Mouse (Mus musculus) small intestine, adult 2 months (tissue): ENCODE results near the gene Hcfc2. TPM values are rescaled to one million over a fixed set of nuclear protein-coding genes. Genes with fewer than 3 reads are reported as not detected.

Experiments used
- H3K27ac ChIP-seq: fragments of 200-500 bp; 2 replicates; pipeline ENCODE4 v1.5.1; 2012; ENCODE audit warnings: low read depth, low read length, control low read depth, inconsistent platforms; ENCODE audit not compliant: insufficient read depth
- H3K27me3 ChIP-seq: fragments of 200-500 bp; 2 replicates; pipeline ENCODE4 v1.6.1; 2012; ENCODE audit warnings: mild to moderate bottlenecking, moderate library complexity, low read length, inconsistent platforms; ENCODE audit not compliant: control insufficient read depth, insufficient read depth
- H3K36me3 ChIP-seq: fragments of 200-500 bp; 2 replicates; pipeline ENCODE4 v1.6.1; 2012; ENCODE audit warnings: mild to moderate bottlenecking, low read length, control low read depth, inconsistent platforms; ENCODE audit not compliant: control insufficient read depth, insufficient read depth
- H3K4me1 ChIP-seq: fragments of 200-500 bp; 2 replicates; pipeline ENCODE4 v1.6.1; 2012; ENCODE audit warnings: low read length, inconsistent platforms, mixed read lengths; ENCODE audit not compliant: control insufficient read depth, insufficient read depth, insufficient read length
- H3K4me3 ChIP-seq: fragments of 200-500 bp; 2 replicates; pipeline ENCODE4 v1.5.1; 2012; ENCODE audit warnings: low read depth, mild to moderate bottlenecking, control low read depth, inconsistent platforms, low read length, moderate library complexity
- CTCF ChIP-seq: fragments of 200-500 bp; IDR thresholded peaks from 2 replicates; pipeline ENCODE4 v1.5.1; 2012; ENCODE audit warnings: low read depth, mild to moderate bottlenecking, control low read depth, inconsistent platforms, low read length, moderate library complexity, mixed read lengths; ENCODE audit not compliant: insufficient replicate concordance, insufficient read length; ENCODE audit errors: extremely low read depth
- POLR2A ChIP-seq: fragments of 200-500 bp; IDR thresholded peaks from 2 replicates; pipeline ENCODE4 v1.6.1; 2012; ENCODE audit warnings: low read depth, mild to moderate bottlenecking, control low read depth, inconsistent platforms, low read length, moderate library complexity
- WGBS: fragments of 180-500 bp; shearing (Covaris S2); methylation state at CpG from one replicate; pipeline ENCODE4 v1.1.7; 2018; 5-methylcytosine and 5-hydroxymethylcytosine counted together
- polyA plus RNA-seq: library from polyadenylated mRNA; depleted of rRNA; stranded (reverse); fragments of >200 nt; gene quantifications from 2 replicates; pipeline ENCODE4 v1.2.3, GENCODE M21; 2012

Hcfc2 gene
- polyA plus RNA-seq, 1 experiment = 5.0 TPM

- 84% methylated on average over 8 of the region's 8 CpGs for WGBS
- Histone ChIP-seq H3K4me3 (no peak overlapping the region), H3K27me3 (no peaks in the 10 kb centered on the region), H3K27ac (no peak overlapping the region), H3K4me1 (no peaks in the 10 kb centered on the region; the same call in 1 of the 2 replicates), H3K36me3 (peaks cover 41% of the 10 kb centered on the region)
- no peak for TF ChIP-seq CTCF
- TF ChIP-seq POLR2A = no peak
These were observed 45.4 kb downstream of the Hcfc2 start for GRCm38 (mm10) chr10:82741354-82741753.

GRCm38 (mm10) chr10:82741876-82742275 lies 45.9 kb downstream of the Hcfc2 start:
- H3K4me1 ChIP-seq = no peaks in the 10 kb centered on the region; the same call in 1 of the 2 replicates
- peaks cover 44% of the 10 kb centered on the region for H3K36me3 ChIP-seq
- H3K27ac ChIP-seq = no peak overlapping the region
- no peak for TF ChIP-seq POLR2A
- no peak for TF ChIP-seq CTCF
- WGBS = 93% methylated on average over 4 of the region's 4 CpGs
- no peaks in the 10 kb centered on the region for H3K27me3 ChIP-seq
- no peak overlapping the region for H3K4me3 ChIP-seq

GRCm38 (mm10) chr10:82742578-82742977 lies 46.6 kb downstream of the Hcfc2 start:
- no peaks in the 10 kb centered on the region for H3K27me3 ChIP-seq
- no peaks in the 10 kb centered on the region; the same call in 1 of the 2 replicates for H3K4me1 ChIP-seq
- TF ChIP-seq POLR2A (no peak), CTCF (no peak)
- H3K4me3 ChIP-seq = no peak overlapping the region
- H3K36me3 ChIP-seq = peaks cover 45% of the 10 kb centered on the region
- no peak overlapping the region for H3K27ac ChIP-seq
- 80% methylated on average over 1 of the region's 1 CpGs for WGBS

GRCm38 (mm10) chr10:82744296-82744695 lies 48.3 kb downstream of the Hcfc2 start:
- 92% methylated on average over 6 of the region's 6 CpGs for WGBS
- no peak overlapping the region for H3K4me3 ChIP-seq
- no peak overlapping the region for H3K27ac ChIP-seq
- TF ChIP-seq POLR2A (no peak), CTCF (no peak)
- H3K4me1 ChIP-seq = no peaks in the 10 kb centered on the region; the same call in 1 of the 2 replicates
- H3K27me3 ChIP-seq = no peaks in the 10 kb centered on the region
- H3K36me3 ChIP-seq = peaks cover 44% of the 10 kb centered on the region

- 92% methylated on average over 5 of the region's 5 CpGs for WGBS
These were observed 49.3 kb downstream of the Hcfc2 start for GRCm38 (mm10) chr10:82745301-82745700.

GRCm38 (mm10) chr10:82746988-82747850 lies 51.3 kb downstream of the Hcfc2 start:
- H3K27me3 ChIP-seq = no peaks in the 10 kb centered on the region
- H3K36me3 ChIP-seq = peaks cover 59% of the 10 kb centered on the region
- no peak overlapping the region for H3K27ac ChIP-seq
- TF ChIP-seq POLR2A = no peak
- TF ChIP-seq CTCF = no peak
- no peak overlapping the region for H3K4me3 ChIP-seq
- WGBS = 83% methylated on average over 15 of the region's 15 CpGs
- H3K4me1 ChIP-seq = no peaks in the 10 kb centered on the region; the same call in 1 of the 2 replicates

More at GRCm38 (mm10) chr10:82745301-82745700, 49.3 kb downstream of the Hcfc2 start:
- H3K27ac ChIP-seq = no peak overlapping the region
- H3K4me1 ChIP-seq = no peaks in the 10 kb centered on the region; the same call in 1 of the 2 replicates
- H3K27me3 ChIP-seq = no peaks in the 10 kb centered on the region
- H3K4me3 ChIP-seq = no peak overlapping the region
- TF ChIP-seq CTCF (no peak), POLR2A (no peak)
- peaks cover 43% of the 10 kb centered on the region for H3K36me3 ChIP-seq

- Histone ChIP-seq H3K27ac (no peak overlapping the region), H3K4me3 (no peak overlapping the region), H3K27me3 (no peaks in the 10 kb centered on the region), H3K36me3 (peaks cover 63% of the 10 kb centered on the region), H3K4me1 (no peaks in the 10 kb centered on the region; the same call in 1 of the 2 replicates)
- WGBS = 62% methylated on average over 6 of the region's 6 CpGs
- TF ChIP-seq POLR2A (no peak), CTCF (no peak)
These were observed 54.8 kb downstream of the Hcfc2 start for GRCm38 (mm10) chr10:82750778-82751177.
